Mouse (Mus musculus) brain, embryonic 18.5 days (tissue): ENCODE results near the gene Vwf.

ENCODE experiments used
- DNase-seq: peaks from one replicate; pipeline ENCODE4 v3.0.0-alpha.2; 2012; ENCODE audit warnings: low read depth, low spot score

Gene Vwf

DNA sequence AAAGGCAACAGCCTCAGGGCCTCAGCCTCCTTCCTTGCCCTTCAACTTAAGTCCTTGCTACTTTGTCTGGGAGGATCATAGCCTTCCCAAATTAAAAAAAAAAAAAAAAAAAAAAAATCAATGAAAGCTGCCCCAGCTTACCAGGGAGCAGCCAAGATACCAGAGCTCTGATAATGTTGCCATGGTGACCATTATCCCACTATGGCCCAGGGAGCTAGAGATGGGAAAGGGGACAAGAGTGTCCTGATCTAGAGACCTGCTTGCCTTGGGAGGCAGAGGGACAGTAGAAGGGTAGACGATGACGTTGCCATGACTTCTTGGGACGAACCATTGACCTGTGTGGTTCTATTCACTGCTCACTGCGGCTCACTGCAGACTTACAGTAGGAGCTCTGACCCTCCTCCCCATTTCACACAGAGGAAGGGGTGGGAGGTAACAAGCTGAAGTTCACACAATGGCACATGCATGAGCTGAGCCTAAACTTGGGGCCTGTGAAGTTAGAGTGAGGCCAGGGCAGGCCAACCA lies 39.5 kb downstream of the Vwf start:
- DNase-seq: no peak

DNA sequence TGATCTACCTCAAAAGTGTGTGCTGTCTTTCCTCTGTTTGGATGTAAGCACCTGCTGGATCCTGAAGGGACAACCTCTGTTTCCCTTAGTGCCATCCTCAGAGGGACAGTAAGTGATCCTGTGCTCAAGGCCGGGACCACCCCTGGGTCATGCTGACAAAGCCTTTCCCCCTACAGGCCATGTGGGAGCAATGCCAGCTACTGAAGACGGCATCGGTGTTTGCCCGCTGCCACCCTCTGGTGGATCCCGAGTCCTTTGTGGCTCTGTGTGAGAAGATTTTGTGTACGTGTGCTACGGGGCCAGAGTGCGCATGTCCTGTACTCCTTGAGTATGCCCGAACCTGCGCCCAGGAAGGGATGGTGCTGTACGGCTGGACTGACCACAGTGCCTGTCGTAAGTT lies 41.7 kb downstream of the Vwf start:
- no peak for DNase-seq

DNA sequence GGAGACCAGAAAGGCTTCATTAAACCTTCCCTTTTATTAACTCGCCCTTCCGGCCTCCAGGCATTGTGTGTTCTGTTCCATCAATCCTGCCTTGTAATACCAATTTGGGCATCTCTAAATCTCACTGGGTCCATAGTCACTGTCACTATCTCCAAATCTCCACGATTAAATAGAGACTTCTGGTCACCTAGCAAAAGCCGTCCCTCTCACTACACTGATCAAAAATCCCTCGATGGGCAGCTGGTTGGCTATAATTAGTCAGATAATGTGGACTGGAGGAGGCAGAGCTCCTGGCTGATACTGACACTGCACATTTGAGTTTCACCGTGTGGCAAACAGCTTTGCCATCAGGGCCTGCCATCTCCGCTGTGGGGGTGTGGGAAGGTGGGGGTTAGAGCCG lies 42.5 kb downstream of the Vwf start:
- no peak for DNase-seq

DNA sequence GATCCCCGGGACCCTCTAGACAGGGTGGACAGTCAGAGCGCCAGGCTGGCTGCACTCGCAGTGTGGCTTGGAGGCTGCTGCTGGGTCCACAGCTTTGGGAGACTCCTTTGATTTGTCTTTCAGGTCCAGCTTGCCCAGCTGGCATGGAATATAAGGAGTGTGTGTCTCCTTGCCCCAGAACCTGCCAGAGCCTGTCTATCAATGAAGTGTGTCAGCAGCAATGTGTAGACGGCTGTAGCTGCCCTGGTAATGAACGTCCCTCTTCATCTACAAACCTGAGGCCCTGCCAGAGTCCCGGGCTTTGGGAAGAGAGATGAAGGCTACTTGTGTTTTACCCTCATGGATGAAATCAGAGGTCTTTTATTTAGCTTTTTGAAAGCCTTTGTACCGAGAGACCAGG lies 43.5 kb downstream of the Vwf start:
- no peak for DNase-seq

DNA sequence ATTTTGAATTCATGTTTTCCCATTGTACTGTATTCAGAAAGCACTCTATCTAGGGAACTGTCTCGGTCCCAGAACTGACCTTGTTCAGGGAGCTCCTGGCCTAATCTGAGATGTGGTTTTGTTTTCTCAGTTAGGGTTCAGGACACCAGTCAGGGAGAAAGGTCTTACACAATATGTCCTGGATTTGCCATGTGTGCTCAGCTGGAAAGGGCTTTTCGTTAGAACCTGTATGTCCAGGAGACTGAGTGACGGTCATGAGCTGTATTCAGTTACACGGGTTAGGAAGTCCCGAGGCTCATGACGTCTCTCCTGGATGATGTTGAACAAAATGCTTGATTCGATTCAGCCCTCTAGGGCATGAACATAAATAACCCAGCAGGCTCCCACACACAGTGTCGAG lies 43.9 kb downstream of the Vwf start:
- no peak for DNase-seq

DNA sequence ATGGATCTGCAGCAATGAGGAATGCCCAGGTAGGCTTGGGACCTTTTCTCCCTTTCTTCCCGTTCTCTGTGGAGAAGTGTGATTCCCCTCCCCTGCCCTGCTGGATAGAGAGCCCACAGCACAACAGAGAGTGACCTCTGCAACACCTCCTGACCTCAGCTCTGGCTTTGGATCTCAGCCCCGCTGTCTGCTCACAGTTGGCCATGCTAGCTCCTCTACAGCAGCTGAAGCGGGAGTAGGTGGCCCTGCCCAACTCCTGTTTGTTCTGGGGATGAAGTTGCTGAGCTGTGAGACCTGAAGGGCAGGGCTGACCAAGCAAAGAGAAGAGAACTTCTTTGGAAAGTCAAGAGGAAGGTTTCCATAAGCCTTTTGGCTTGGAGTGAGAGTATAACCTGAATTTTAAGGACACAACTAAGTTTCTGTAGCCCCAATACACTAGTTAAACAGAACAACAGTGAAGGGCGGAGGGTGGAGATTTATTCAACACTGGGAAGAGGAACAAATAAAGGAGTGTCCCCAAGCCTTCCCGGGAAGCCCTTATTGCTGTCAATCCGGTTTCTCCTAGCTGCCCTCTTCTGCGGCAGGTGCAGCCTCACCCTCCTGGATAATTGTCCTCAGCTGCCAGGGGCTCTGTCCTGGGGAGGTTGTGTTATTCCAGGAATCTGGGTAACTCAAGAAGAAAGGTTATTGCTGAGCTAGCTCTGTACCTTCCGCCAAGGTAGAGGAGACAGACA lies 45.2 kb downstream of the Vwf start:
- no peak for DNase-seq

DNA sequence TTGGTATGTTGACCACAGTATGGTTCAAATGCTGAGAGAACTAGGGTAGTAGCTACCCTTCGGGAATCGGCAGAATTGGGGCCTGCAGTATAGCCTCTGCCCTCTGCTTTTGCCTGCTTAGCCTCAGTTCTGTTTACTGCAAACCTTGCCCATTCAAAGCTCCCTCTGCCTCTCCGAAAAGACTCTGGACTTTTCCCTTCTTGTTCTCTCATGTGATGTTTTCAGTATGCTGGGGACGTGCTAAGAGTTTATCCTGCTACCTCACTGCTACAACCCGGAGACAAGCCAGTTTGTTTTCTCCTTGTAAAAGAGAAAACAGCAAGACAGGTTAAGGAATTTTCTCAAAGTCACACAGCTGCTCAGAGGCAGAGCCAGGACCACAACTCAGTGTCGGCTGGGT lies 46.0 kb downstream of the Vwf start:
- DNase-seq: no peak

DNA sequence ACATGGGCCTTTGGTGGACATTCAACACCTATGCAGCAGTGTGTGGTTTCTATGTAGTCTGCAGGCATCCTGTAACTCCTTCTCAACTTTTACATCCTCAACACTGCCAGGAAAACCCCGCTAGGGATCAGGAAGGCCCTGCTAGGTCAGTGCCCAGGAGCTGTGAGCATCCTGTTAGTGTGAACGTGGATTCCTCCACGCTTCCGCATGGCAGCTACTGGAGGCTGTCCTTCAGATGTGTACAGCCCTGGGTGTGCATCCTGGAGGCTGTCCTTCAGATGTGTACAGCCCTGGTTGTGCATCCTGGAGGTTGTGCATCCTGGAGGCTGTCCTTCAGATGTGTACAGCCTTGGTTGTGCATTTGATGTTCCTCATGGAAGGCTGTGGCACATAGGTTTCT lies 47.7 kb downstream of the Vwf start:
- DNase-seq: no peak

DNA sequence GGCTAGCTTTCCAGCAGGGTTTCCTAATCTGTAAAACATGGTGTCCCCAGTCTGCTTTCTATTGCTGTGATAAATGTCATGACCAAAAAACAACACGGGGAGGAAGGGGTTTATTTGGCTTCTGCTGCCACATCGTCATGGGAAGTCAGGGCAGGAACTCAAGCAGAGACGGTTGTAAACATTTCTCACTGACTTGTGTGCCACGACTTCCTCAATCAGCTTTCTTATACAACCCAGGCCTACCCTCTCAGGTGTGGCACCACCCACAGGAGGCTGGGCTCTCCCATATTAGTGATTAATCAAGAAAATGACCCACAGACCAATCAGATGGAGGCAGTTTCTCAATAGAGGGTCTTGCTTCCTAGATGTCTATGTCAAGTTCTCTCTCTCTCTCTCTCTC lies 48.3 kb downstream of the Vwf start:
- no peak for DNase-seq

DNA sequence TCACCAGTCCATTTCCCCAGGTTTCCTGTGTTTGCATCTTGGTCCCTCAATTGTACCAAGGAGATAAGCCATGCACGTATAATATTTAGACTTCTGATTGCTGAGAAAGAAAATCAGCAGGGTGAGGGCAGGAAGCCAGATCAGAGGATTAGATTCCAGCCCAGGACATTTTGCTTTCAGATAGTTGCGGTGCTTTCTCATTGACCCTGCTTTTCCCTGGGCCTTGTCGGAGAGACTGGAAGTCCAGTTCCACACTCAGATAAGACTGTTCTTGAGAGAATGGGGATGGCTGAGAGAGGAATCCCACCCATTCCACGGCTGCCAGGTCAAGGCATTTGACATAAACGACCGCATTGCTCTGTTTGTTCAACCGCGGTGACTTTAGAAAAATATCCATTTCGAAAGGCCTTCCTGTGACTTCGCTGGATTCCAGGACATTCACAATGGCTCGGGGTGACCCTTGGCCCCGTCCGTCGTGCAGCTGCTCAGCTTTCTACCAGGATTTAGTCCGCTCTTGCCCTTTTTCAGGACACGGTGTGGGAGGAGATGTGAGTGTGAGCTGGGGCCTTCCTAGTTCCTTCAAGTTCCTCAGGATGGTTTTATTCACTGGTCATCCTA lies 50.2 kb downstream of the Vwf start:
- DNase-seq: no peak

DNA sequence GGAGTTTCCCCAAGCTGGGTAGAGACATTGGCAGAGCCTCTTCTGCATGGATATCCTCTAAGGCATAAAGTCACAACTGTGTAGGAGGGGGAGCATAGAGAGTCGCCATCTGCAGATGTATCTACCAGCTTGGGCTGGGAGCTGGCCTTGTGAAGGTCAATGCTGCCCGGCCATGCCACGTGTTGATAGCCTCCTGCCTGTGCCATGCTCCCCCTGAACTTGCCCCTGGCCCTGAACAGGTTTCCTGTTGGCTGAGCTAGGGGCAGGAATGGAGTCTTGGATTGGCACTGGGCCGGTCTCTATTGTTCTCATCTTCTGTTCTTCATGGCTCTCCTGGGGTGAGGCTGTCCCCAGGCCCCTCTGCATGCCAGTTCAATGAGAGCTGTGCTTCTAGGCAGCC lies 51.1 kb downstream of the Vwf start:
- DNase-seq: no peak

DNA sequence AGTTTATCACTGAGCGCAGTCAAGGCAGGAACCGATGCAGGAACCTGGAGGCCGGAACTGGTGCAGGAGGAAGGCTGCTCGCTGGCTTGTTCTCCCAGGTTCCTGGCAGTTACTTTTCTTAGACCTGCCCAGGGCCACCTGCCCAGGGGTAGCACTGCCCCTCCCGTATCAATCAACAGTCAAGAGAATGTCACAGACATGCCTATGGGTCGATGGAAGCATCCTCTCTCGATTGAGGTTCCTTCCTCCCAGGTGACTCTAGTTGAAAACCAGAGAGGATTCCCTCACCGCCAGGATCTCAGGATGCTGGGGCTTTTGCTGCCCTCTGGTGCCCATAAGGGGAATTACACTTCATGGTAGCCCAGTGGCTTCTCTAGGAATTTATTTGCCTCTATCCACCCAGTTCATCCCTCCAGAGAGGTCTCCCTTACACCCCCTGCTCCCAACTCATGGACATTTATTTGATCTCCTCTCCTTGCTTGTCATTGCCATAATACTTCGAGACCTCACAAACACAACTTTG lies 53.5 kb downstream of the Vwf start:
- no peak for DNase-seq

DNA sequence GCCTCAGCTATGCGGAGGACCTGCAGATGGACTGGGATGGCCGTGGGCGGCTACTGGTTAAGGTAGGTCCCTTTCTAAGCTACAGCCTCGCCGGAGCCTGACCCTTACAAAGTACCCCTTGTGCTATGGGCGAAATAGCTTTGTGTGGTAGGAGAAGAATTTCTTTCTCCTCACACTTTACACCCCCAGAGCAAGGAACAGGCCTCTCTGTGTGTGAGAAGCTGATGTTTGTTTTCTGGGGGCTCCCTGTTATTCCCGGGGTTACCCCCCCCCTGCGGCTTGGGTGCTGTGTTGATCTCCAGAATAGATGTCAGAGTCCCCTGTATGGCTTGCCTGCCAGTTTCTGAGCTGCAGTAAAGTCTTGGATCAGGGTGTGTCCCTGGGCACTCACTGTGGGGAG lies 54.1 kb downstream of the Vwf start:
- no peak for DNase-seq

DNA sequence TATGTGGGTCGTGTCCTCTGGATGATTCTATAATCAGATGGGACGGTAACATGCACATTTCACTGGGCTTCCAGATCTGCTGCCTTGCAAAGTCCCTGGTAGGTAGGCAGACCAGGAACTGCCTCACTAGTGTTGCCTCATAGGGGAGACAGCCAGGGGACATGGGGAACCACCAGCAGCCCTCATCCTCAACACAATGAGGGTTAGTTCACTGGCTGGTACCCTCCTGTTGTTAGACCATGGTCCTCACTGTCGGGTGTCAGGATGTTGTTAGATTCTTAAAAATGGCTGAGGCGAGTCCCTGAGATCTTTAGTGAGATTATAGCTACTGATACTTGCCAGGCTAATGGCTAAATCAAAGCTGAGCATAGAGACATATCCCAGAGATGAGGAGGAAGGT lies 54.6 kb downstream of the Vwf start:
- no peak for DNase-seq

DNA sequence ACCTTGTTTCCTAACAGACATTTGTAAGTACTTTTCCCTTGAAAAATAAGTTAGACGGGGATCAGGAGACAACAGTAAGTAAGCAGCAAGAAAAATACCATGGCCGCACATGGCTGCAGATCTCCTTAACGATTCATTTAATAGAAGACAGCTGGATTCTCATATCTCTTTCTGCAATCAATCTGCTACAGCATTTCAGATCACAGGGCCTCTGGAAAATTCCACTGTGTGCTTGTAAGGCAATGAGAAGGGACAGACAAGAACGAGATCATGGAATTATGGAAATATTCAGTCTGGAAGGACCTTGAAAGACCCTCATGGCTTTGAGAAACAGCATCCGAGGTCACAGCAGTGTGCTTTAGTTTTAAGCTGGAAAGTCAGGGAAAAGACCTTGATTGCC lies 55.2 kb downstream of the Vwf start:
- no peak for DNase-seq

DNA sequence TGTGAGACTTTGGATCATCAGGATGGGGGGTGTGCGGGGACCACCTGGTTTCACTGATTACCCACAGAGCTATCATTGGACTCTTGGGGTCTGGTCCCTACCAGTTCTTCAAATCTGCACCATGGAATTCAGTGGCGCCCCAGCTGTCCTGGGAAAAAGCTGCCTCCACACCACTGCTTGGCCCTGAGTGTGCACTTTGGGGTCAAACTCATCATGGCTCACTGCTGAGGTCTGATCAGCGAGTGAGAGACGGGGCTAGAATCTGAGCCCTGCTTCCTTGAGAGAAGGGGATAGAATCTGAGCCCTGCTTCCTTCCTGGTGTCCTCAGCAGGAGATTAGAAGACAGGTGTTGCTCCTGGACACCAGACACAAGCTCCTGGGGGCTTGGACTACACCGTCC lies 55.8 kb downstream of the Vwf start:
- DNase-seq: no peak

DNA sequence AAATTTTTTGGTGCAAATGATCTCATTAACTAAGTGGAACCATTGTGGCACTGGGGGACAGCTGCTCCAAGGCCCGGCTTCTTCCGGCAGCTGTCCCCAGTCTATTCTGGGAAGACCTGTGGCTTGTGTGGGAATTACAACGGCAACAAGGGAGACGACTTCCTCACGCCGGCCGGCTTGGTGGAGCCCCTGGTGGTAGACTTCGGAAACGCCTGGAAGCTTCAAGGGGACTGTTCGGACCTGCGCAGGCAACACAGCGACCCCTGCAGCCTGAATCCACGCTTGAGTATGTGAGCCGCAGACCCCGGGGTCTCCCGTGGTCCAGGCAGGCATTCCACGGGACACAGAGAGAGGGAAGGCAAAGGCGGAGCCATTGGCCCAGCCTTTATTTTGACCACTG lies 56.7 kb downstream of the Vwf start:
- DNase-seq: no peak

DNA sequence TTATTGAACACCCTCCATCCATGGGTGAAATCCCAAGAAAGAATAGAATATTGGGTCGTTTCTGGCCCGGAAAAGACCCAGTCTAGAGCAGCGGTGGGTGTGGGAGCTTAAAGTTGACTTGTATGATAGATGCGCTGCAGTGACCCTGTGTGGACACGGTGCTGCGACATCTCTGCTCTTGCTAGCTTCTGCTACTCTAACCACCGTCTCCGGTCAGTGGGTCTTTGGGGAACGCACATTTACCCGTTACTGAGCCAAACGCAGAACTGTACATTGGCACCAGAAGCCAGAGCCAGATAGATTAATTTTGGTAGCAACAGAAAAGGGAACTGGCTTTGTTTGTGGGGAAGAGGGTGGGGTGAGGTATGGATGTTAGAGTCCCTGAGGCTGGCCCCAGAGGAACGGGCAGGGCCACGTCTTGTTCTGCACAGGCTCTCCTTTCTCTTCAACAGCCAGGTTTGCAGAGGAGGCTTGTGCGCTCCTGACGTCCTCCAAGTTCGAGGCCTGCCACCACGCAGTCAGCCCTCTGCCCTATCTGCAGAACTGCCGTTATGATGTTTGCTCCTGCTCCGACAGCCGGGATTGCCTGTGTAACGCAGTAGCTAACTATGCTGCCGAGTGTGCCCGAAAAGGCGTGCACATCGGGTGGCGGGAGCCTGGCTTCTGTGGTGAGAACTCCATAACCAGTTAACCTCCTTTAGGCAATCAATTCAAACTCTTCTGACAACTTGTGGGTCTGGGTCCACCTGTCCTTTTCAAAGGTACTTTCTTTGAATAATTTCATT lies 57.3 kb downstream of the Vwf start:
- no peak for DNase-seq

DNA sequence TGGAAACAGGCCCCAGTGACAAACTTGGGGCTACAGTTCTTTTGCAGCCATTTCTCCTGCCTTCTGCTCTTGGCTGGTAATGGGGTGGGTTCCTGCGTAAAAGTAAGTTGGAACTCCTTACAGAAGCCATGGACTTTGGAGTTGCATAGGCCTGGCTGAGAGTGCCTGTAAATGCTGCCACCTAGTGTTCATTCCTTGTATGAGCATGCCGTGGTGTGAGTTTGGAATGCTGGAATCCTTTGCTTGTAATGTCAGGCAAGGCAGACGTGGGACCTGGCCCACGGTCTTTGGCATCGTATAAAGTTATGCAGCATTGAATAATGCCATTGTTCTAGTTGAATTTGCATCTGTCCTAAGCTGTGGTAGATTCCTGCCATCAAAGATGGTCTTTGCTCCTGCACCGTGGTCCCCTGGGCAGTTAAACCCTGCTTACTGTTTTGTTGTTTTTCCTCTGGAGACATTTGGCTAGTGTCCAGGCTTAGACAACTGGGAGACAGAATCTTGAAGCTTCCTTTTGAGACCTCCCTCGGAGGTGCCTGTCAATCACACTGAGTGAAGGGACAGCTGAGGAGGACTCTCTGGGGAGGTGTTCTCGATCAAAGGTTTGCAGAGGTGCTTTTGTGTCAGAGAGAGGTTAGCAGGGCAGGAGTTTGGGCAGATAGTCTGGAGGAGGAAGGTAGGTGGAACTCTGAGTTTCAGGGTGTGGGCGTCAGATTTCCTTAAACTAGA lies 58.1 kb downstream of the Vwf start:
- peak; percentile 34 for DNase-seq

DNA sequence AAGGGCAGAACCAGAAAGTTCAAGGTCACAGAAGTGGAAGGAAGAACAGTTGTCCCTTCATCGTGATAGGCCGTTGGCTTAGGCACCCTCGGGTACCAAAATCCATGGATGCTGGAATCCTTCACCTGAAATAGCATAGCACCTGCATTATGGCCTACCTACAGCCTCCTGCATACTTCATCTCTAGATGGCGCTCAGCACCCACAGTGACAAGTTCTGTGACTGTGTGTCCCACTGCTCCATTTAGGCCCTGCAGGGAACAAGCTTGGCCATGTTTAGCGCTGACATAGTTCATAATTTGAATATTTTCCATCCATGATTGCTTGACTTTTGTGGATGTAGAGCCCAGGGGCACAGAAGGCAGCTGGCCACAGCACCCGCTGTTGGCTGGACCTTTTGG lies 62.5 kb downstream of the Vwf start:
- DNase-seq: no peak

DNA sequence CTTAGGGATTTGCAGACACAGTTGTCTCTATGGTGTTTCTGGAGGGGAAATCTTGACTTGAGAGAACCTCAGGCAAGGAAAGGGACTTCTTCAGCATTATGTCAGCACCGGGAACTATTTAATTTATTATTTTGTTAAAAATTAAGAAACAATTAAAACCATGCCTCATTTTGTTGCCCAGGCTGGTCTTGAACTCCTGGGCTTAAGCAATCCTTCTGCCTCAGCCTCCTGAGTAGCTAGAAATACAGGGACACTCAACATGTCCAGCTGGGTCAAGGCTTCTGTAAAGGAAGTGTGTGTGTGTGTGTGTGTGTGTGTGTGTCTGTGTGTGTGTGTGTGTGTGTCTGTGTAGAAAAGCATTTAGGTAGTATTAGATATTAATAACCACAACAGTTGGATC lies 71.3 kb downstream of the Vwf start:
- no peak for DNase-seq

DNA sequence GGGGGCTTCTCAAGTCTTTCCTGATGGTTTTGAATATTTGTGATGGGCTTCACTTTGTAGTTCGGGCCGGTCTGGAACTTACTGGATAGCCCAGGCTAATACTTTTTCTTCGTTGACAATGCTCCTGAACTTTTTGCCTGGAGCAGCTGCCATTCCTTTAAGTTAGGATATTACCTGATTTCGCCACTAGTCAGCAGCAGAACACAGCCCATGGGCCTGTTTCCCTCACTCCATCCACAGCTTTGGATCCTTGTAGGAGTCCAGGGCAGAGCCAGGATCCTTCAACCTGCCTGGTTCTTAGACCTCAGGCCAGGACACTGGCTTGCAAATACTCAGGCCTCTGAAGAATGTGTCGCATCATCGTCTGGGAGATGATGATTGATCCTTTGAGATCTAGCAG lies 74.2 kb downstream of the Vwf start:
- no peak for DNase-seq
